Mouse (Mus musculus) intestine, postnatal 0 days (tissue): ENCODE results near the gene Gm10382. TPM values are rescaled to one million over a fixed set of nuclear protein-coding genes. Genes with fewer than 3 reads are reported as not detected.
A peak's percentile ranks its signal among the peaks of the same experiment; 100 is the strongest.
"Not testable (repeated sequence)": the region's sequence is repeated elsewhere in the genome, so short reads cannot be mapped to it uniquely, and the experiment has no call there.

Source experiments
- ATAC-seq: fragments of 200-750 bp; cut with Nextera tagmentation; 2 replicates; pipeline ENCODE4 v1.8.0; 2017; ENCODE audit warnings: mild to moderate bottlenecking, moderate TSS enrichment, moderate library complexity
- H3K27ac ChIP-seq: fragments of 300-500 bp; sonication (generic); 2 replicates; pipeline ENCODE4 v1.5.1; 2014; ENCODE audit warnings: mild to moderate bottlenecking, low read depth, low read length, moderate library complexity
- H3K27me3 ChIP-seq: fragments of 300-500 bp; sonication (generic); replicated peaks from 2 replicates; pipeline ENCODE4 v1.6.1; 2014; ENCODE audit warnings: low read length, mixed read lengths; ENCODE audit not compliant: control insufficient read depth, insufficient read depth
- H3K36me3 ChIP-seq: fragments of 300-500 bp; sonication (generic); 2 replicates; pipeline ENCODE4 v1.6.1; 2014; ENCODE audit warnings: mild to moderate bottlenecking, moderate library complexity; ENCODE audit not compliant: control insufficient read depth, insufficient read depth
- H3K4me1 ChIP-seq: fragments of 300-500 bp; sonication (generic); replicated peaks from 2 replicates; pipeline ENCODE4 v1.6.1; 2014; ENCODE audit warnings: antibody characterized with exemption, low read length, mixed read lengths; ENCODE audit not compliant: control insufficient read depth, insufficient read depth
- H3K4me2 ChIP-seq: fragments of 300-500 bp; sonication (generic); replicated peaks from 2 replicates; pipeline ENCODE4 v1.6.1; 2014; ENCODE audit warnings: low read depth, mild to moderate bottlenecking, moderate library complexity
- H3K4me3 ChIP-seq: fragments of 300-500 bp; sonication (generic); 2 replicates; pipeline ENCODE4 v1.5.1; 2014; ENCODE audit warnings: low read depth, low read length
- H3K9ac ChIP-seq: fragments of 300-500 bp; sonication (generic); 2 replicates; pipeline ENCODE4 v1.6.1; 2014; ENCODE audit warnings: mild to moderate bottlenecking, low read depth, low read length
- H3K9me3 ChIP-seq: fragments of 300-500 bp; sonication (generic); 2 replicates; pipeline ENCODE4 v1.6.1; 2016; ENCODE audit warnings: mixed run types; ENCODE audit not compliant: control insufficient read depth
- CTCF ChIP-seq: sonication (generic); IDR thresholded peaks from 2 replicates; pipeline ENCODE4 v1.5.1; 2016; ENCODE audit warnings: low read depth, mild to moderate bottlenecking, control low read depth, antibody characterized with exemption, moderate library complexity
- WGBS: fragments of 180-500 bp; shearing (Covaris S2); extraction: QIAGEN DNeasy Blood & Tissue Kit; methylation state at CpG from one replicate; pipeline ENCODE4 v1.1.7; 2014; 5-methylcytosine and 5-hydroxymethylcytosine counted together
- polyA plus RNA-seq: library from polyadenylated mRNA; unstranded; fragments of >200 nt; fragmentation: Nextera tagmentation; extraction: Ambion mirVana; gene quantifications from 2 replicates; pipeline ENCODE4 v1.2.1, GENCODE M21; 2015

The Gm10382 gene
- polyA plus RNA-seq, 1 experiment from 2014 or later, result 0.16 TPM

DNA sequence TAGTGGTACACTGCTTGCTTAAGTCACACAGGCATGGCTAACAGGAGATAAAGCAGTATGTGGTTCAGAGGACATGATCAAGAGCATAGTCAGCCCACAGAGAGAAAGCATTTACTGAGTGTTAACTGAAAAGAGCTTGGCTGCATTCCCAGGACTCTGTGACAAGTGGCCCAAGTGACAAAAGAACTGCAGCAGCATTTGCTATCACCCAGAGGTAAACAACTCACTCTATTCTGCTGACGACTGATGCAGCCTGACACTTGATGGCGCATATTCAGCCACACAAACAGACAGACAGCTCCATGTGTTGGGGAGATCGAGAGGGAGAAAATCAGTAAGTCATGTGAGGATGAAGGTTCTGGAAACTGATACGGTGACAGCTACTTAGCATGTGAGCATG lies 24.6 kb downstream of the Gm10382 start:
- Histone ChIP-seq H3K4me3 (no peak overlapping the region), H3K9ac (no peak overlapping the region), H3K4me2 (no peak overlapping the region), H3K27ac (no peak overlapping the region), H3K4me1 (no peaks in the 10 kb centered on the region), H3K9me3 (no peaks in the 10 kb centered on the region), H3K27me3 (no peaks in the 10 kb centered on the region), H3K36me3 (peaks cover 54% of the 10 kb centered on the region)
- WGBS, result 81% methylated on average over 4 of the region's 4 CpGs
- TF ChIP-seq CTCF, result no peak
- no peak for ATAC-seq

- Histone ChIP-seq H3K4me3 (no peak overlapping the region), H3K4me2 (no peak overlapping the region), H3K9ac (no peak overlapping the region), H3K27me3 (no peaks in the 10 kb centered on the region), H3K36me3 (peaks cover 76% of the 10 kb centered on the region), H3K9me3 (no peaks in the 10 kb centered on the region), H3K4me1 (no peaks in the 10 kb centered on the region), H3K27ac (no peak overlapping the region)
- no peak for TF ChIP-seq CTCF
- 91% methylated on average over 8 of the region's 8 CpGs for WGBS
- ATAC-seq, result no peak
Observed at GRCm38 (mm10) chr5:125416183-125416582, 27.1 kb downstream of the Gm10382 start.

- 0 out of 2 replicates have a peak, but pooled peaks have one; percentile 17 for ATAC-seq
- Histone ChIP-seq H3K36me3 (peaks cover 94% of the 10 kb centered on the region), H3K9ac (no peak overlapping the region), H3K4me3 (no peak overlapping the region), H3K4me2 (no peak overlapping the region), H3K27me3 (no peaks in the 10 kb centered on the region), H3K9me3 (no peaks in the 10 kb centered on the region), H3K27ac (no peak overlapping the region), H3K4me1 (no peaks in the 10 kb centered on the region)
- TF ChIP-seq CTCF, result no peak
- 91% methylated on average over 12 of the region's 12 CpGs for WGBS
Observed at GRCm38 (mm10) chr5:125418636-125419035, 29.5 kb downstream of the Gm10382 start.

- H3K4me3 ChIP-seq, result no peak overlapping the region
- H3K27me3 ChIP-seq, result no peaks in the 10 kb centered on the region
- no peak for ATAC-seq
- no peak overlapping the region for H3K27ac ChIP-seq
- no peaks in the 10 kb centered on the region for H3K4me1 ChIP-seq
- H3K9ac ChIP-seq, result no peak overlapping the region
- TF ChIP-seq CTCF, result no peak
- H3K36me3 ChIP-seq, result peaks cover 94% of the 10 kb centered on the region
- no peak overlapping the region for H3K4me2 ChIP-seq
- no peaks in the 10 kb centered on the region for H3K9me3 ChIP-seq
- 79% methylated on average over 11 of the region's 11 CpGs for WGBS
Observed at GRCm38 (mm10) chr5:125419124-125419523, 30.0 kb downstream of the Gm10382 start.

DNA sequence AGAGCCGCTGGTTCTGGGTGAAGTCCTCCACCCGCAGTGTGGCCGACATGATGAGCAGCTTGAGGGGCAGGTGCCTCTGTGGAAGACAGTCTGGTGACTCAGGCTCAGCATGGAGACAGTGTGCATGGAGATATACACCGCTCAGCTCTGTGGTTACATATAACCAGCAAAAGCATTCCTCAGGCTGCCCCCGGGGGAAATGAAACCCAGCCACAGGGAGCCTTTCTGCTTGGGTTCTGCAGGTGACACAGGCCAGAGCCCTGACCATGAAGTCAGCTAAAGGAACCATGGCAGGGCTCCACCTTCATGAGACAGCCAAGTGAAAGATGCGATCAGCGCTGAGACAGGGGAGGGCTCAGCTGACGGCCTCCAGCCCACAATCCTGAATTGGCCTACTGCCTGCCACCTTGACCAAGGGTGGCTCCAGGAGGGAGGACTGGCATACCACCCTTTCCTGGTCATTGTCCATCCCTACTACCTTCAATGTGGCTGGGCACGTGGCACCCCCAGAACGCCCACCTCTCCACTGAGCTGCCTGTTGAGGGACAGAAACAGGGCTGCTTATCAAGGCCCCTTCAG lies 36.7 kb downstream of the Gm10382 start:
- Histone ChIP-seq H3K9me3 (no peaks in the 10 kb centered on the region), H3K4me2 (no peak overlapping the region), H3K27ac (no peak overlapping the region), H3K9ac (no peak overlapping the region), H3K27me3 (no peaks in the 10 kb centered on the region), H3K36me3 (peaks cover 99% of the 10 kb centered on the region), H3K4me1 (no peaks in the 10 kb centered on the region), H3K4me3 (no peak overlapping the region)
- WGBS, result 91% methylated on average over 10 of the region's 10 CpGs
- ATAC-seq, result no peak
- TF ChIP-seq CTCF, result no peak

- WGBS, result 97% methylated on average over 10 of the region's 10 CpGs
- Histone ChIP-seq H3K27ac (no peak overlapping the region), H3K4me2 (no peak overlapping the region), H3K9me3 (no peaks in the 10 kb centered on the region), H3K27me3 (no peaks in the 10 kb centered on the region), H3K36me3 (peaks cover 99% of the 10 kb centered on the region), H3K9ac (no peak overlapping the region), H3K4me1 (no peaks in the 10 kb centered on the region), H3K4me3 (no peak overlapping the region)
- TF ChIP-seq CTCF, result no peak
- ATAC-seq, result no peak
Observed at GRCm38 (mm10) chr5:125426343-125426742, 37.2 kb downstream of the Gm10382 start.

GRCm38 (mm10) chr5:125432324-125432723 lies 43.2 kb downstream of the Gm10382 start:
- H3K9me3 ChIP-seq, H3K4me3 ChIP-seq, H3K4me1 ChIP-seq, ATAC-seq, H3K27ac ChIP-seq, H3K27me3 ChIP-seq, H3K9ac ChIP-seq: not testable (repeated sequence)
- 97% methylated on average over 2 of the region's 2 CpGs for WGBS
- Histone ChIP-seq H3K36me3 (peaks cover 44% of the 10 kb centered on the region), H3K4me2 (0 out of 2 replicates have a peak overlapping the region, but pooled peaks have one; percentile 99)
